Mouse (Mus musculus) layer of hippocampus, adult 11-12 months (tissue): ENCODE measurements around the gene Gm14409.
"Not testable (repeated sequence)": the region's sequence is repeated elsewhere in the genome, so short reads cannot be mapped to it uniquely, and the experiment has no call there.

Source experiments
- DNase-seq: peaks from one replicate; pipeline ENCODE4 v3.0.0; 2022; ENCODE audit warnings: low spot score

Gene Gm14409

GRCm38 (mm10) chr2:177266936-177267335 lies at the start of gene Gm14409:
Gene Gm14409, minus strand, starts transcription at chr2:177267036.
- not testable (repeated sequence) for DNase-seq

- not testable (repeated sequence) for DNase-seq
Measured at GRCm38 (mm10) chr2:177309627-177310026, 42.8 kb upstream of the Gm14409 start.

- DNase-seq: not testable (repeated sequence)
Measured at GRCm38 (mm10) chr2:177304980-177305379, 38.1 kb upstream of the Gm14409 start.

GRCm38 (mm10) chr2:177283701-177284100 lies 16.9 kb upstream of the Gm14409 start:
- DNase-seq: not testable (repeated sequence)

GRCm38 (mm10) chr2:177277754-177278153 lies 10.9 kb upstream of the Gm14409 start:
- DNase-seq: not testable (repeated sequence)

GRCm38 (mm10) chr2:177272237-177272636 lies 5.4 kb upstream of the Gm14409 start:
- not testable (repeated sequence) for DNase-seq

GRCm38 (mm10) chr2:177247449-177247848 lies 19.4 kb downstream of the Gm14409 start:
- DNase-seq: not testable (repeated sequence)

- DNase-seq: not testable (repeated sequence)
Measured at GRCm38 (mm10) chr2:177230461-177230860, 36.4 kb downstream of the Gm14409 start.
